Mouse (Mus musculus) liver, embryonic 14.5 days (tissue): ENCODE measurements around the gene Zfp286. TPM values are rescaled to one million over a fixed set of nuclear protein-coding genes. Genes with fewer than 3 reads are reported as not detected.

Source experiments
- ATAC-seq: fragments of 200-750 bp; cut with Nextera tagmentation; 2 replicates; pipeline ENCODE4 v1.8.0; 2017; ENCODE audit warnings: moderate number of reproducible peaks, mild to moderate bottlenecking, moderate library complexity; ENCODE audit not compliant: insufficient read depth
- DNase-seq, 3 experiments: peaks; one replicate each; pipeline ENCODE4 v3.0.0-alpha.2; 2012 to 2013; ENCODE audit warnings: low read depth in 3 of 3, low spot score in 3 of 3
- H3K27ac ChIP-seq: fragments of 300-500 bp; sonication (generic); 2 replicates; pipeline ENCODE4 v1.5.1; 2014; ENCODE audit warnings: moderate library complexity, mild to moderate bottlenecking, control low read depth, inconsistent platforms
- H3K27me3 ChIP-seq: fragments of 300-500 bp; sonication (generic); 2 replicates; pipeline ENCODE4 v1.6.1; 2014; ENCODE audit warnings: mild to moderate bottlenecking, low read length, moderate library complexity; ENCODE audit not compliant: control insufficient read depth, insufficient read depth
- H3K36me3 ChIP-seq: fragments of 300-500 bp; sonication (generic); replicated peaks from 2 replicates; pipeline ENCODE4 v1.6.1; 2014; ENCODE audit warnings: low read depth; ENCODE audit not compliant: control insufficient read depth, insufficient read depth
- H3K4me1 ChIP-seq, 2 experiments: fragments of 200-500 bp in 1 of 2; fragments of 300-500 bp in 1 of 2; sonication (generic) in 1 of 2; replicated peaks; 2 replicates each; pipeline ENCODE4 v1.6.1; 2012 to 2014; ENCODE audit warnings: antibody characterized with exemption in 1 of 2, inconsistent platforms in 1 of 2, low read length in 1 of 2; ENCODE audit not compliant: control insufficient read depth in 2 of 2, insufficient read depth in 2 of 2
- H3K4me2 ChIP-seq: fragments of 300-500 bp; sonication (generic); 2 replicates; pipeline ENCODE4 v1.6.1; 2014; ENCODE audit warnings: low read depth, mild to moderate bottlenecking, control low read depth, moderate library complexity
- H3K4me3 ChIP-seq, 2 experiments: fragments of 200-500 bp in 1 of 2; fragments of 300-500 bp in 1 of 2; sonication (generic) in 1 of 2; 2 replicates each; pipeline ENCODE4 v1.5.1; 2012 to 2014; ENCODE audit warnings: low read depth in 2 of 2, low read length in 2 of 2, mild to moderate bottlenecking in 2 of 2, control low read depth in 1 of 2, inconsistent platforms in 1 of 2, moderate library complexity in 1 of 2; ENCODE audit not compliant: insufficient read depth in 1 of 2
- H3K9ac ChIP-seq: fragments of 300-500 bp; sonication (generic); replicated peaks from 2 replicates; pipeline ENCODE4 v1.6.1; 2014; ENCODE audit warnings: mild to moderate bottlenecking, control low read depth, moderate library complexity
- H3K9me3 ChIP-seq: fragments of 300-500 bp; sonication (generic); 2 replicates; pipeline ENCODE4 v1.6.1; 2016; ENCODE audit warnings: low read length, mixed read lengths; ENCODE audit not compliant: control insufficient read depth
- CTCF ChIP-seq: IDR thresholded peaks from 2 replicates; pipeline ENCODE4 v1.5.1; 2016; ENCODE audit warnings: antibody characterized with exemption, low read depth, control low read depth
- EP300 ChIP-seq: IDR thresholded peaks from 2 replicates; pipeline ENCODE4 v1.6.1; 2016; ENCODE audit warnings: antibody characterized with exemption, low read depth
- WGBS: fragments of 180-500 bp; shearing (Covaris S2); extraction: QIAGEN DNeasy Blood & Tissue Kit; methylation state at CpG from one replicate; pipeline ENCODE4 v1.1.7; 2014; ENCODE audit not compliant: insufficient replicate concordance; 5-methylcytosine and 5-hydroxymethylcytosine counted together
- polyA plus RNA-seq, 2 experiments: library from polyadenylated mRNA; depleted of rRNA in 1 of 2; stranded (reverse) in 1 of 2; unstranded in 1 of 2; fragments of >200 nt; fragmentation: Nextera tagmentation in 1 of 2; extraction: Ambion mirVana in 1 of 2; gene quantifications; 2 replicates each; pipeline versions ENCODE4 v1.2.1 to v1.2.3; 2012 to 2014

Zfp286 gene
- polyA plus RNA-seq, 2 experiments = 0.45 to 1.4 TPM

DNA sequence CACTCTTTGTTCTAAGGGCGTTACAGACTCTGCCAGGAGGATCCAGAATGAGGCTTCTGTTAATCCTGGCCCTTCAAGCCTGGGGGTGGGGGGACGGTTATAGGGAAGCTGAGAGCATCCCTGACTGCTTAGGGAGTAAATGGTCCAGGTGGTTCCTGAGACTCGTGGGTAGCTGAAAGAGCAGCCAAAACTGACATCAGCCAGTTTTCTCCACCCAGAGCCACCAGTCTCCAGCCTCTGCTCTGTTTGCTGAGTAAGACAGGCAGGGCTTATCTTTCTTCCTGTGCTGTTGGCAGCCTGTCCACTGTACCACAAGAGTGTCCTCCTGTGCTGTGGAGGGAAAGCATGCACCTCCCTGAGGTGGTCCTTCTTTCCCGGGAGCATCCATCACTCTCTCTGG is 25.4 kb upstream of the Zfp286 start:
- Histone ChIP-seq H3K9me3 (no peaks in the 10 kb centered on the region), H3K9ac (no peak overlapping the region), H3K4me1 (peaks cover 2 to 8% of the 10 kb centered on the region in 2 experiments; a peak in 2 of 4 replicates), H3K36me3 (no peaks in the 10 kb centered on the region), H3K27ac (no peak overlapping the region), H3K4me3 (no peak overlapping the region), H3K4me2 (no peak overlapping the region), H3K27me3 (no peaks in the 10 kb centered on the region)
- no peak for TF ChIP-seq CTCF
- no peak for TF ChIP-seq EP300
- WGBS = 30% methylated on average over 4 of the region's 4 CpGs
- no peak for DNase-seq
- no peak for ATAC-seq

DNA sequence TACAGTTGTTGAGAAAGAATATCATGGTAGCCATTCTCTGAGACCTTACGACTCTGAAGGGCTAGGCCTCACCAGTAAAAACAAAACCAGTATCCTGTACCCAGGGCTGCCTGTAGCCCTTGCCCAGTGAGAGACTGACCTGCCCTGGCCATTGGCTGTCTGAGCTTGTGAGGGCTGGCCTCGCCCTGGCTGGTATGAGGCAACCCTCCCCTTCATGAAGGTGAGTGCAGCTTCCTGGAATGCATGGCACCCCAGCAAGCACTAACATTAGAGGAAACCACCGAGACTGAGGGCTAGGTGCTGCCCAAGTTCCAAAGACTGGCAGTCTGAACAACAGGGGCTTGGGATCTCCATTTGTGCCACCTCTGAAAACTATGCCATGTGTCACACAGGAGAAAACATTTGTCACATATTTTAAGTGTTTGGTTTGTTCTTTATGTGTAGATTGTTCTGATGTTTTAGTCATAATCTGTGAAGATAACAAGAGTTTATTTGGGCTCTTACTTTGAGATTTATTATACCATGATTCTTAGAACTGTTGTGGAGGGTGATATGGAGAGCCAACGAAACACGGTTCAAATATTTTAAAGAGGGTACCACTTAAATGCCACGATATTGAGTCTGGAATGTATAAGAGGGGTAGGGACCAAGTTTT is 24.8 kb upstream of the Zfp286 start:
- 49% methylated on average over 6 of the region's 6 CpGs for WGBS
- no peak overlapping the region for H3K27ac ChIP-seq
- H3K9ac ChIP-seq = no peak overlapping the region
- TF ChIP-seq CTCF (no peak), EP300 (no peak)
- H3K4me1 ChIP-seq = peaks cover 0 to 4% of the 10 kb centered on the region in 2 experiments; a peak in 2 of 4 replicates
- no peaks in the 10 kb centered on the region for H3K36me3 ChIP-seq
- no peaks in the 10 kb centered on the region for H3K9me3 ChIP-seq
- no peak overlapping the region for H3K4me3 ChIP-seq
- no peak for DNase-seq
- no peak overlapping the region for H3K4me2 ChIP-seq
- no peak for ATAC-seq
- H3K27me3 ChIP-seq = no peaks in the 10 kb centered on the region

DNA sequence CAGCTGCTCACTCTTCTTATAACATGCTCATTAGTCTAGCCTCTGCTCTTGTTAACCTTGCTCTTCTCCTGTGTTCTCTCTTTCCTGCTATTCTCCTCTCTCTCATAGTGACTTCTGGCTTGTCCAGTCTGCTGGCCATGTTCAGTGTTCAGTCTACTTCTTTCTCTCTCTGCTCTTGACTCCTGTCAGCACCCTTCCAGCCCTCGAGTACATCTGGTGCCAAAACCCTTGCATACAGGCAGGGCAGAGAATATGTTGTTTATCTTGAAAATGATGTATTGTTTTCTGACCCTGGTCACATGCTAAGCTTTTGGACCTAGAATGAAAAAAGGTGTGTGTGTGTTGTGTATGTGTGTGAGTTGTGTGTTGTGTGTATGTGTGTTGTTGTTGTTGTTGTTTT is 24.2 kb upstream of the Zfp286 start:
- 44% methylated on average over 1 of the region's 1 CpGs for WGBS
- Histone ChIP-seq H3K36me3 (no peaks in the 10 kb centered on the region), H3K4me1 (no peaks in the 10 kb centered on the region), H3K4me3 (no peak overlapping the region), H3K4me2 (no peak overlapping the region), H3K9me3 (no peaks in the 10 kb centered on the region), H3K27ac (no peak overlapping the region), H3K27me3 (no peaks in the 10 kb centered on the region), H3K9ac (no peak overlapping the region)
- no peak for DNase-seq
- no peak for ATAC-seq
- TF ChIP-seq EP300 (no peak), CTCF (no peak)

DNA sequence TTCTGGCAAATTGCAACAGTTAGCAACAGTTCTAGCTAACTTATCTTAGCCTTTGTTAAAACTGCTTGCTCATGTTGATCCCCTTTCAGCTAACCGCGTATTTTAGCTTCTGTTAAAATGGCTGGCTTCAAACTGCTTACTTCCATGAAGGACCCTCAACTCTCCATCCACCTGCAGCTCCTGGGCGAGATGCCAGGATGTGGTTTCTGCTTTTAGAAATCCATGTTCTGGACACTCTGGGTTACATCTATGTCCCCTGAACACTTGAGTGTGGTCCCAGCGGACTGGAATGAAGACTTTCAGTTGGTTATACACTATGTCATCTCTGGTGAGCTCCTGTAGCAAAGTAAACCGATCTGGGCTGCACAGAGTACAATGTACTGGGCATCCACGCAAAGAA is 23.0 kb upstream of the Zfp286 start:
- H3K4me2 ChIP-seq = no peak overlapping the region
- no peaks in the 10 kb centered on the region for H3K4me1 ChIP-seq
- H3K27me3 ChIP-seq = no peaks in the 10 kb centered on the region
- TF ChIP-seq EP300 (no peak), CTCF (no peak)
- DNase-seq (no peak), ATAC-seq (no peak)
- H3K36me3 ChIP-seq = no peaks in the 10 kb centered on the region
- H3K4me3 ChIP-seq = no peak overlapping the region
- H3K9ac ChIP-seq = no peak overlapping the region
- WGBS = 63% methylated on average over 6 of the region's 6 CpGs
- H3K9me3 ChIP-seq = no peaks in the 10 kb centered on the region
- H3K27ac ChIP-seq = no peak overlapping the region

DNA sequence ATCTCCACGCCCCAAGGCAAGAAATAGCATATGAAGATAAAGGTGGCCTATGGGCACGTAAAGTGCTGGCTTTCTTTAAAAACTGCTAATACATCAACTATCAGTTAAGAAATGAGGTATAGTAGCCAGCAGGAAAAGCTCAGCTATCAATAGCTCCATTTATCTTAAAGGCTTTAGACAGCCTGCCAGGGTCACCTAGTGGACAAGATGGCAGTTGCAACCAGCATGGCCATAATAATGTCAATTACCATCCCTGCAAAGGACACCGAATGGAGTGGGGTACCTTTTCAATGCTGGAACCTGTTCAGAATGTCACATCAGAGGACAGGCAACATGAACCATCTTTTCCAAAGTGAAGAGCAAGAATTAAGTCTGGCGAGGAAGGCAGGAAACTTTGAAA is 19.9 kb upstream of the Zfp286 start:
- TF ChIP-seq CTCF (peak; percentile 57), EP300 (no peak)
- Histone ChIP-seq H3K9ac (no peak overlapping the region), H3K4me1 (no peaks in the 10 kb centered on the region), H3K27ac (no peak overlapping the region), H3K27me3 (no peaks in the 10 kb centered on the region), H3K9me3 (no peaks in the 10 kb centered on the region), H3K4me2 (no peak overlapping the region), H3K36me3 (no peaks in the 10 kb centered on the region), H3K4me3 (no peak overlapping the region)
- no peak for ATAC-seq
- 53% methylated on average over 4 of the region's 4 CpGs for WGBS
- DNase-seq = no peak
